Mouse (Mus musculus): Measurements from ENCODE around the gene Tmeff1. TPM values are rescaled to one million over a fixed set of nuclear protein-coding genes. Genes with fewer than 3 reads are reported as not detected.

Gene Tmeff1
- total and polyA plus RNA-seq, 3 experiments, result 4.9 to 11.7 (median 11.1) TPM

GRCm38 (mm10) chr4:48545966-48546365 lies 39.0 kb upstream of the Tmeff1 start:
- peaks cover 5% of the 10 kb centered on the region; the same call in 1 of the 2 replicates for H3K79me2 ChIP-seq (replicated peaks; ENCODE audit: control insufficient read depth, insufficient read depth, low read length)
- intact Hi-C loops (cut with DNase I), result loop anchor here (2.0 kb wide), 1 partner anchor 39 kb away; the partner anchor contains the start of gene Tmeff1
- no peak overlapping the region for H3K9ac ChIP-seq (ENCODE audit: low read depth, low read length)
- DNase-seq, result no peak
- no peak overlapping the region for H3K4me3 ChIP-seq
- 42% methylated on average over 12 of the region's 12 CpGs for WGBS
- no peaks in the 10 kb centered on the region for H3K27me3 ChIP-seq (ENCODE audit: control insufficient read depth, insufficient read depth, low read length)
- no peaks in the 10 kb centered on the region; the same call in 1 of the 2 replicates for H3K36me3 ChIP-seq (ENCODE audit: control insufficient read depth, insufficient read depth, low read length)
- H3K4me1 ChIP-seq (ENCODE audit: control insufficient read depth, insufficient read depth, low read length), result peaks cover 10% of the 10 kb centered on the region
- H3K27ac ChIP-seq, result no peak overlapping the region
- TF ChIP-seq POLR2A (IDR thresholded peaks at IDR 0.05; ENCODE audit: insufficient read depth, low read depth, low read length) (no peak), EP300 (IDR thresholded peaks at IDR 0.05; ENCODE audit: insufficient read depth, low read depth, low read length) (no peak), CTCF (IDR thresholded peaks at IDR 0.05) (no peak)

GRCm38 (mm10) chr4:48546568-48547496 lies 38.1 kb upstream of the Tmeff1 start:
- Histone ChIP-seq H3K36me3 (ENCODE audit: control insufficient read depth, insufficient read depth, low read length) (no peaks in the 10 kb centered on the region; the same call in 1 of the 2 replicates), H3K4me3 (no peak overlapping the region), H3K79me2 (replicated peaks; ENCODE audit: control insufficient read depth, insufficient read depth, low read length) (peaks cover 5% of the 10 kb centered on the region; the same call in 1 of the 2 replicates), H3K27me3 (ENCODE audit: control insufficient read depth, insufficient read depth, low read length) (no peaks in the 10 kb centered on the region), H3K4me1 (ENCODE audit: control insufficient read depth, insufficient read depth, low read length) (peaks cover 6% of the 10 kb centered on the region), H3K27ac (no peak overlapping the region), H3K9ac (ENCODE audit: low read depth, low read length) (no peak overlapping the region)
- TF ChIP-seq EP300 (IDR thresholded peaks at IDR 0.05; ENCODE audit: insufficient read depth, low read depth, low read length), result no peak
- no peak for TF ChIP-seq CTCF (IDR thresholded peaks at IDR 0.05)
- DNase-seq, result no peak
- intact Hi-C loops (cut with DNase I), result loop anchor here (2.0 kb wide), 1 partner anchor 38 kb away; the partner anchor contains the start of gene Tmeff1
- 87% methylated on average over 9 of the region's 9 CpGs for WGBS

GRCm38 (mm10) chr4:48548393-48549045 lies 36.5 kb upstream of the Tmeff1 start:
- no peak for DNase-seq
- H3K4me3 ChIP-seq, result no peak overlapping the region
- intact Hi-C loops (cut with DNase I), result no loop called here
- H3K4me1 ChIP-seq (ENCODE audit: control insufficient read depth, insufficient read depth, low read length), result peaks cover 4% of the 10 kb centered on the region; the same call in 1 of the 2 replicates
- WGBS, result 54% methylated on average over 6 of the region's 6 CpGs
- TF ChIP-seq EP300 (IDR thresholded peaks at IDR 0.05; ENCODE audit: insufficient read depth, low read depth, low read length), result no peak
- TF ChIP-seq POLR2A (IDR thresholded peaks at IDR 0.05; ENCODE audit: insufficient read depth, low read depth, low read length), result no peak
- peaks cover 5% of the 10 kb centered on the region; the same call in 1 of the 2 replicates for H3K79me2 ChIP-seq (replicated peaks; ENCODE audit: control insufficient read depth, insufficient read depth, low read length)
- H3K27me3 ChIP-seq (ENCODE audit: control insufficient read depth, insufficient read depth, low read length), result no peaks in the 10 kb centered on the region
- no peak overlapping the region for H3K9ac ChIP-seq (ENCODE audit: low read depth, low read length)
- H3K36me3 ChIP-seq (ENCODE audit: control insufficient read depth, insufficient read depth, low read length), result peaks cover under 1% of the 10 kb centered on the region
- no peak overlapping the region for H3K27ac ChIP-seq

GRCm38 (mm10) chr4:48549661-48550060 lies 35.3 kb upstream of the Tmeff1 start:
- DNase-seq, result no peak
- WGBS, result 55% methylated on average over 5 of the region's 5 CpGs

GRCm38 (mm10) chr4:48552486-48553064 lies 32.4 kb upstream of the Tmeff1 start:
- H3K4me3 ChIP-seq, result no peak overlapping the region
- H3K9ac ChIP-seq (ENCODE audit: low read depth, low read length), result no peak overlapping the region
- no peak overlapping the region for H3K27ac ChIP-seq
- H3K4me1 ChIP-seq (ENCODE audit: control insufficient read depth, insufficient read depth, low read length), result peaks cover 2% of the 10 kb centered on the region; the same call in 1 of the 2 replicates
- 94% methylated on average over 27 of the region's 27 CpGs for WGBS
- H3K36me3 ChIP-seq (ENCODE audit: control insufficient read depth, insufficient read depth, low read length), result peaks cover 2% of the 10 kb centered on the region
- peaks cover 3% of the 10 kb centered on the region; the same call in 1 of the 2 replicates for H3K79me2 ChIP-seq (replicated peaks; ENCODE audit: control insufficient read depth, insufficient read depth, low read length)
- no peaks in the 10 kb centered on the region for H3K27me3 ChIP-seq (ENCODE audit: control insufficient read depth, insufficient read depth, low read length)
- intact Hi-C loops (cut with DNase I), result loop anchor here (5.0 kb wide), 1 partner anchor 130 kb away; no protein-coding TSS in a partner anchor
- DNase-seq, result no peak
- no peak for TF ChIP-seq CTCF (IDR thresholded peaks at IDR 0.05)
- TF ChIP-seq EP300 (IDR thresholded peaks at IDR 0.05; ENCODE audit: insufficient read depth, low read depth, low read length), result no peak
- no peak for TF ChIP-seq POLR2A (IDR thresholded peaks at IDR 0.05; ENCODE audit: insufficient read depth, low read depth, low read length)

More at GRCm38 (mm10) chr4:48549661-48550060, 35.3 kb upstream of the Tmeff1 start:
- no peaks in the 10 kb centered on the region for H3K27me3 ChIP-seq (ENCODE audit: control insufficient read depth, insufficient read depth, low read length)
- TF ChIP-seq POLR2A (IDR thresholded peaks at IDR 0.05; ENCODE audit: insufficient read depth, low read depth, low read length) (no peak), CTCF (IDR thresholded peaks at IDR 0.05) (no peak), EP300 (IDR thresholded peaks at IDR 0.05; ENCODE audit: insufficient read depth, low read depth, low read length) (no peak)
- H3K4me1 ChIP-seq (ENCODE audit: control insufficient read depth, insufficient read depth, low read length), result peaks cover 4% of the 10 kb centered on the region; the same call in 1 of the 2 replicates
- H3K4me3 ChIP-seq, result no peak overlapping the region
- intact Hi-C loops (cut with DNase I), result loop anchor here (5.0 kb wide), 1 partner anchor 133 kb away; no protein-coding TSS in a partner anchor
- H3K79me2 ChIP-seq (replicated peaks; ENCODE audit: control insufficient read depth, insufficient read depth, low read length), result peaks cover 5% of the 10 kb centered on the region; the same call in 1 of the 2 replicates
- peaks cover 2% of the 10 kb centered on the region for H3K36me3 ChIP-seq (ENCODE audit: control insufficient read depth, insufficient read depth, low read length)
- H3K9ac ChIP-seq (ENCODE audit: low read depth, low read length), result no peak overlapping the region
- H3K27ac ChIP-seq, result no peak overlapping the region

Data from heart, adult 2 months (tissue).